In the genomic region with DNA sequence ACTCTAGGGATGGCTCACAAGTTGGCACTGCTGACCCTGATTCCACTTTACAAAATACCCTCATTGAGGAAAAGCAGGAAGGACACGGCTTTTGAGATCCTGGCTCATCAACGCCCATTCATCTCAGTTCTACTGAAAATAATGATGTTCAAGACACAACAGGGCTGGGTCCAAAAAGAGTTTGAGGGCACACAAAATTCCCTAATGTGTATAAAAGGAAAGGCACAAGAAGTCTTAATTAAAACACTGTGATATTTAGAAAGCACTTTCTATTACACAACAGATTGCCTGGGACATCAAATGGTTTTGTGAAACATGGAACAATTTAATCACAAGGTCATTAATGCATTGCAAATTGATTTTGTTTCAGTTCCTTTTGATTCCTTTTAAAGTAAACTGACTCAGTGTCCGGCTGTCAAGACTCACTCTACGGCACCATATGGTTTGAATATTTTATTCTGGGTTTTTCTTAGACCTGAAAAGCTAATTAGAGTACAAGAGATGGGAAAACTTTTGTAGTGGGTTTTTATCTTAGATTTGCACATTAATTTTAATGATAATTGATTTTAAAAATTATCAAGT, we compare ENCODE assay signal across 16 mouse cellular contexts.
"Had no signal": no experiment of that assay in that cellular context is flagged by ENCODE, and none has a peak within 500 bp of the region (broad histone marks: within the 10 kb centered on the region; RNA-seq: fewer than 3 reads in every experiment).

No protein-coding gene starts in this region.

- H3K4me3 ChIP-seq: lung, embryonic 15.5 days; megakaryocyte, embryonic 14.5 days; midbrain, embryonic 13.5 days; midbrain, embryonic 15.5 days; neural tube, embryonic 12.5 days; stomach, embryonic 15.5 days had no signal

- H3K4me1 ChIP-seq: lung, embryonic 15.5 days; megakaryocyte, embryonic 14.5 days; midbrain, embryonic 13.5 days; midbrain, embryonic 15.5 days; neural tube, embryonic 12.5 days; stomach, embryonic 15.5 days had no signal

- H3K9ac ChIP-seq: lung, embryonic 15.5 days; midbrain, embryonic 13.5 days; midbrain, embryonic 15.5 days; neural tube, embryonic 12.5 days; stomach, embryonic 15.5 days had no signal

- ATAC-seq: lung, postnatal 0 days; midbrain, embryonic 13.5 days; midbrain, embryonic 15.5 days had no signal

- H3K27ac ChIP-seq: lung, embryonic 15.5 days; macrophage; midbrain, embryonic 13.5 days; midbrain, embryonic 15.5 days; neural tube, embryonic 12.5 days; stomach, embryonic 15.5 days; stomach, postnatal 0 days had no signal

- H3K27me3 ChIP-seq: lung, embryonic 15.5 days; megakaryocyte, embryonic 14.5 days; midbrain, embryonic 13.5 days; midbrain, embryonic 15.5 days; neural tube, embryonic 12.5 days; stomach, embryonic 15.5 days had no signal

- DNase-seq: lung, postnatal 14 days; lung, postnatal 36 days; right cerebral cortex, postnatal 14 days; thymus, adult 2 months; thymus, postnatal 25 days; thymus, postnatal 4 days had no signal

- H3K36me3 ChIP-seq: lung, embryonic 15.5 days; midbrain, embryonic 13.5 days; midbrain, embryonic 15.5 days; neural tube, embryonic 12.5 days; stomach, embryonic 15.5 days had no signal

- H3K9me3 ChIP-seq: lung, embryonic 15.5 days; midbrain, embryonic 13.5 days; midbrain, embryonic 15.5 days; neural tube, embryonic 12.5 days; stomach, embryonic 15.5 days had no signal

- H3K4me2 ChIP-seq: lung, embryonic 15.5 days; midbrain, embryonic 11.5 days; midbrain, embryonic 13.5 days; midbrain, embryonic 15.5 days; neural tube, embryonic 12.5 days; stomach, embryonic 15.5 days had no signal
